In genomic region chr2:73313117-73313501, GRCm38 (mm10) we compare ENCODE assay signal across 8 mouse cellular contexts. TPM values are rescaled to one million over a fixed set of nuclear protein-coding genes. Genes with fewer than 3 reads are reported as not detected.
A peak's percentile ranks its signal among the peaks of the same experiment; 100 is the strongest.
DNase-seq lines count a peak whose midpoint lies in the region; ATAC-seq lines count a peak whose summit lies in the region.
"Had no signal": no experiment of that assay in that cellular context is flagged by ENCODE, and none has a peak within 500 bp of the region (broad histone marks: within the 10 kb centered on the region; RNA-seq: fewer than 3 reads in every experiment).

No protein-coding gene starts in this region.

- intact Hi-C loops in left cerebral cortex, postnatal 10 days (cut with DNase I): loop anchor here (5.0 to 10.0 kb wide), 2 partner anchors 34 to 72 kb away; partner anchors contain the start of gene Gpr155

- peak overlapping the region; percentile 49 for H3K9ac ChIP-seq in hindbrain, embryonic 15.5 days

- H3K4me3 ChIP-seq in hindbrain, embryonic 15.5 days: peak overlapping the region; percentile 74

- 36% methylated on average over 14 of the region's 14 CpGs for whole genome bisulfite sequencing in hindbrain, embryonic 15.5 days

- peak overlapping the region; percentile 54 for H3K4me2 ChIP-seq in hindbrain, embryonic 15.5 days

- peaks cover 19% of the 10 kb centered on the region for H3K36me3 ChIP-seq in hindbrain, embryonic 15.5 days

- no peaks in the 10 kb centered on the region for H3K27me3 ChIP-seq in hindbrain, embryonic 15.5 days

- peak overlapping the region; percentile 81; the same call in 1 of the 2 replicates for H3K27ac ChIP-seq in hindbrain, embryonic 15.5 days (replicated peaks)

- H3K9me3 ChIP-seq in hindbrain, embryonic 15.5 days: no peaks in the 10 kb centered on the region

- peaks cover 16% of the 10 kb centered on the region for H3K4me1 ChIP-seq in hindbrain, embryonic 15.5 days (replicated peaks)

- peak; percentile 56 for DNase-seq in R1 (ENCODE audit: low read depth, low spot score)
- peak; percentile 56 for DNase-seq in cerebellum, adult 8-10 months
- peak; percentile 19 for DNase-seq in forelimb bud, embryonic 11.5 days (ENCODE audit: low read depth, low spot score)
- DNase-seq in left cerebral cortex, postnatal 10 days (ENCODE audit: extremely low spot score in 1 of 2, low spot score in 2 of 2): peak; percentile 20 to 33
- peak; percentile 64 for DNase-seq in spleen, adult 12 weeks (ENCODE audit: low spot score)

- peak; percentile 46 for ATAC-seq in hindbrain, embryonic 15.5 days (ENCODE audit: low FRiP score, low read depth)
- ATAC-seq in megakaryocyte-erythroid progenitor cell, adult 5-6 weeks (replicated peaks; ENCODE audit: low FRiP score, low TSS enrichment, poor library complexity, severe bottlenecking): peak; percentile 71

RNA-seq across cellular contexts. Expression of gene Cir1, which starts 0.6 kb away (rescaled TPM):
- polyA plus RNA-seq in hindbrain, embryonic 15.5 days (2015; fragmentation: Nextera tagmentation; extraction: Ambion mirVana): 26.2 and 29.0 TPM in 2 replicates
- 10 to 100 TPM; 24.4 to 25.3 TPM for total RNA-seq in left cerebral cortex, postnatal 10 days (2021)
- 20.2 and 28.4 TPM in 2 replicates for total RNA-seq in megakaryocyte-erythroid progenitor cell, adult 5-6 weeks (2014; fragmentation: Nextera tagmentation)
- total RNA-seq in megakaryocyte-erythroid progenitor cell, adult 5-6 weeks (2017): 28.3 and 36.9 TPM in 2 replicates

RNA-seq across cellular contexts. Expression of gene Scrn3, which starts 0.7 kb away (rescaled TPM):
- polyA plus RNA-seq in hindbrain, embryonic 15.5 days (2015; fragmentation: Nextera tagmentation; extraction: Ambion mirVana): 7.3 and 8.2 TPM in 2 replicates
- 10 to 100 TPM in 1 of 2 experiments, 1 to 10 TPM in 1; 9.6 to 11.5 TPM for total RNA-seq in left cerebral cortex, postnatal 10 days (2021)
- total RNA-seq in megakaryocyte-erythroid progenitor cell, adult 5-6 weeks (2014; fragmentation: Nextera tagmentation): 33.3 and 38.3 TPM in 2 replicates
- 54.5 and 79.7 TPM in 2 replicates for total RNA-seq in megakaryocyte-erythroid progenitor cell, adult 5-6 weeks (2017)

RNA-seq across cellular contexts. Expression of gene Sp9, which starts 41.4 kb away (rescaled TPM):
- polyA plus RNA-seq in hindbrain, embryonic 15.5 days (2015; fragmentation: Nextera tagmentation; extraction: Ambion mirVana): 1.2 TPM in 2 replicates
- total RNA-seq in left cerebral cortex, postnatal 10 days (2021): 1 to 10 TPM; 3.4 to 4.4 TPM
- not detected in 2 replicates for total RNA-seq in megakaryocyte-erythroid progenitor cell, adult 5-6 weeks (2014; fragmentation: Nextera tagmentation)
- 0.47 TPM in 1 of 2 replicates, not detected in the other for total RNA-seq in megakaryocyte-erythroid progenitor cell, adult 5-6 weeks (2017)
- total RNA-seq: neutrophil, adult 5-6 weeks had no signal

Comparison
In these comparisons a context has a peak if more than half of its experiments do, and no peak if none do; other contexts are left out.
1. Peak in every context shown above with its lines: DNase-seq, ATAC-seq, H3K4me3 ChIP-seq and H3K27ac ChIP-seq.